Comparison of ENCODE assay signal across 10 mouse cellular contexts in genomic region chr8:121117906-121118305, GRCm38 (mm10). TPM values are rescaled to one million over a fixed set of nuclear protein-coding genes. Genes with fewer than 3 reads are reported as not detected.
A peak's percentile ranks its signal among the peaks of the same experiment; 100 is the strongest.
DNase-seq lines count a peak whose midpoint lies in the region; ATAC-seq and TF ChIP-seq lines count a peak whose summit lies in the region.
"Had no signal": no experiment of that assay in that cellular context is flagged by ENCODE, and none has a peak within 500 bp of the region (broad histone marks: within the 10 kb centered on the region; RNA-seq: fewer than 3 reads in every experiment).

No protein-coding gene starts in this region.

- no peaks in the 10 kb centered on the region for H3K36me3 ChIP-seq in heart, adult 2 months (ENCODE audit: control insufficient read depth, insufficient read depth, low read length)
- H3K36me3 ChIP-seq in testis, adult 2 months (ENCODE audit: control insufficient read depth, insufficient read depth, low read length), result no peaks in the 10 kb centered on the region
- H3K36me3 ChIP-seq in limb, embryonic 12.5 days, result 0 out of 2 replicates have a peak, but pooled peaks cover 7% of the 10 kb centered on the region

- peak overlapping the region; percentile 77 for H3K4me3 ChIP-seq in heart, adult 2 months
- H3K4me3 ChIP-seq in testis, adult 2 months (ENCODE audit: control insufficient read depth, low read depth, low read length), result peak overlapping the region; percentile 2; the same call in 1 of the 2 replicates
- peak overlapping the region; percentile 62 for H3K4me3 ChIP-seq in limb, embryonic 12.5 days (replicated peaks)

- TF ChIP-seq CTCF in heart, adult 2 months (IDR thresholded peaks at IDR 0.05), result no peak
- TF ChIP-seq CTCF in testis, adult 2 months (IDR thresholded peaks at IDR 0.05; ENCODE audit: control insufficient read depth, insufficient read depth, insufficient replicate concordance, low read depth, low read length), result no peak

- H3K4me1 ChIP-seq in heart, adult 2 months (ENCODE audit: control insufficient read depth, insufficient read depth, low read length), result no peaks in the 10 kb centered on the region; the same call in 1 of the 2 replicates
- H3K4me1 ChIP-seq in testis, adult 2 months (ENCODE audit: control insufficient read depth, insufficient read depth, low read length), result peaks cover 10% of the 10 kb centered on the region
- peaks cover 50% of the 10 kb centered on the region for H3K4me1 ChIP-seq in limb, embryonic 12.5 days (replicated peaks)

- peak overlapping the region; percentile 91 for H3K4me2 ChIP-seq in limb, embryonic 12.5 days

- no peak for TF ChIP-seq POLR2A in heart, adult 2 months (IDR thresholded peaks at IDR 0.05; ENCODE audit: insufficient read depth, low read depth, low read length)
- no peak for TF ChIP-seq POLR2A in testis, adult 2 months (IDR thresholded peaks at IDR 0.05; ENCODE audit: control insufficient read depth, low read depth, low read length)

- no peaks in the 10 kb centered on the region for H3K9me3 ChIP-seq in limb, embryonic 12.5 days

- no peak for DNase-seq in heart, adult 2 months
- DNase-seq in heart, adult 9 months (ENCODE audit: low spot score in 2 of 2), result no peak
- DNase-seq in testis, postnatal 10 days (ENCODE audit: low spot score), result no peak
- DNase-seq in left cerebral cortex, postnatal 36 days (ENCODE audit: low spot score in 2 of 2), result no peak
- no peak for DNase-seq in left cerebral cortex, adult 11 months (ENCODE audit: low spot score)
- DNase-seq in cerebellum, adult 9-10 months, result no peak

- no peak for ATAC-seq in limb, embryonic 12.5 days (ENCODE audit: insufficient number of reproducible peaks, insufficient read depth, low FRiP score, low TSS enrichment, low read depth)

- intact Hi-C loops in heart, adult 2 months (cut with DNase I), result no loop called here
- intact Hi-C loops in left cerebral cortex, postnatal 36 days (cut with DNase I), result loop anchor here (5.0 kb wide), 1 partner anchor 41 kb away; no protein-coding TSS in a partner anchor

- H3K27me3 ChIP-seq in heart, adult 2 months (ENCODE audit: control insufficient read depth, insufficient read depth, low read length), result peaks cover 20% of the 10 kb centered on the region
- H3K27me3 ChIP-seq in testis, adult 2 months (ENCODE audit: control insufficient read depth, insufficient read depth, low read length), result peaks cover 6% of the 10 kb centered on the region
- peaks cover 89% of the 10 kb centered on the region for H3K27me3 ChIP-seq in limb, embryonic 12.5 days

- 9% methylated on average over 28 of the region's 28 CpGs for WGBS in heart, adult 2 months
- WGBS in limb, embryonic 12.5 days, result under 1% methylated on average over 28 of the region's 28 CpGs

- H3K9ac ChIP-seq in heart, adult 2 months (ENCODE audit: low read depth, low read length), result peak overlapping the region; percentile 83
- peak overlapping the region; percentile 70 for H3K9ac ChIP-seq in limb, embryonic 12.5 days (replicated peaks)
- H3K9ac ChIP-seq: liver, embryonic 14.5 days had no signal

- H3K27ac ChIP-seq in heart, adult 2 months, result peak overlapping the region; percentile 5; the same call in 1 of the 2 replicates
- no peak overlapping the region for H3K27ac ChIP-seq in testis, adult 2 months (ENCODE audit: control insufficient read depth, insufficient read depth, low read depth, low read length)
- no peak overlapping the region for H3K27ac ChIP-seq in limb, embryonic 12.5 days
- H3K27ac ChIP-seq: liver, embryonic 14.5 days had no signal

- no peak for TF ChIP-seq EP300 in heart, adult 2 months (IDR thresholded peaks at IDR 0.05; ENCODE audit: insufficient read depth, low read depth, low read length)

- no peaks in the 10 kb centered on the region for H3K79me2 ChIP-seq in heart, adult 2 months (replicated peaks; ENCODE audit: control insufficient read depth, insufficient read depth, low read length)

RNA-seq across cellular contexts. Expression of gene Foxc2, which starts 1.9 kb away (rescaled TPM):
- 1 to 10 TPM; 2.0 to 2.2 TPM for total RNA-seq in heart, adult 2 months (2021)
- 0.97 and 2.0 TPM in 2 replicates for polyA plus RNA-seq in heart, adult 2 months (2012; rRNA removed)
- 0.20 and 0.22 TPM in 2 replicates for polyA plus RNA-seq in testis, adult 2 months (2012; rRNA removed)
- 6.0 and 8.6 TPM in 2 replicates for polyA plus RNA-seq in limb, embryonic 12.5 days (2016; fragmentation: Nextera tagmentation; extraction: Ambion mirVana)
- 1 to 10 TPM; 1.2 to 3.1 TPM for total RNA-seq in left cerebral cortex, postnatal 36 days (2021)

RNA-seq across cellular contexts. Expression of gene Mthfsd, which starts 9.7 kb away (rescaled TPM):
- total RNA-seq in heart, adult 2 months (2021), result 10 to 100 TPM; 12.8 to 13.5 TPM
- 26.4 and 27.7 TPM in 2 replicates for polyA plus RNA-seq in heart, adult 2 months (2012; rRNA removed)
- polyA plus RNA-seq in testis, adult 2 months (2012; rRNA removed), result 70.3 and 73.6 TPM in 2 replicates
- 68.3 and 71.7 TPM in 2 replicates for polyA plus RNA-seq in limb, embryonic 12.5 days (2016; fragmentation: Nextera tagmentation; extraction: Ambion mirVana)
- 10 to 100 TPM; 39.1 to 41.1 TPM for total RNA-seq in left cerebral cortex, postnatal 36 days (2021)

RNA-seq across cellular contexts. Expression of gene Foxl1, which starts 9.8 kb away (rescaled TPM):
- under 1 TPM; 0.07 to 0.08 TPM for total RNA-seq in heart, adult 2 months (2021)
- polyA plus RNA-seq in heart, adult 2 months (2012; rRNA removed), result 0.08 and 0.09 TPM in 2 replicates
- polyA plus RNA-seq in testis, adult 2 months (2012; rRNA removed), result not detected in 2 replicates
- polyA plus RNA-seq in limb, embryonic 12.5 days (2016; fragmentation: Nextera tagmentation; extraction: Ambion mirVana), result 0.08 TPM in 2 replicates
- total RNA-seq in left cerebral cortex, postnatal 36 days (2021), result under 1 TPM in 1 of 2 experiments, not detected in 1; 0.29 TPM
- polyA plus RNA-seq: spleen, adult 2 months had no signal

RNA-seq across cellular contexts. Expression of gene Foxf1, which starts 33.7 kb away (rescaled TPM):
- under 1 TPM; 0.13 to 0.43 TPM for total RNA-seq in heart, adult 2 months (2021)
- 0.44 and 1.2 TPM in 2 replicates for polyA plus RNA-seq in heart, adult 2 months (2012; rRNA removed)
- 0.98 and 1.1 TPM in 2 replicates for polyA plus RNA-seq in testis, adult 2 months (2012; rRNA removed)
- polyA plus RNA-seq in limb, embryonic 12.5 days (2016; fragmentation: Nextera tagmentation; extraction: Ambion mirVana), result 0.33 and 1.4 TPM in 2 replicates
- under 1 TPM; 0.70 to 0.94 TPM for total RNA-seq in left cerebral cortex, postnatal 36 days (2021)

Comparison
In these comparisons a context has a peak if more than half of its experiments do, and no peak if none do; other contexts are left out.
1. H3K4me3 ChIP-seq: peak in every context shown above with its lines; median percentile 77 in heart, adult 2 months; 62 in limb, embryonic 12.5 days; 2 in testis, adult 2 months.